Mouse (Mus musculus): ENCODE measurements around the gene Zbtb22.

GRCm38 (mm10) chr17:33891357-33891756 is 24.3 kb upstream of the Zbtb22 start:
- TF ChIP-seq CTCF (IDR thresholded peaks at IDR 0.05; ENCODE audit: extremely low read depth, insufficient read length, insufficient replicate concordance, low read depth, low read length), result no peak
- no peak for TF ChIP-seq POLR2A (IDR thresholded peaks at IDR 0.05; ENCODE audit: low read depth, low read length)

Measured in small intestine, adult 2 months (tissue).